Mouse (Mus musculus) forebrain, embryonic 14.5 days (tissue): ENCODE measurements at regions not wholly inside any gene's neighbourhood (a gene's known extent, or its start where the extent isn't known, plus 50 kb on each side); places are given as distances from the start of the nearest gene placed in this dataset.

ENCODE experiments used
- ATAC-seq: fragments of 200-750 bp; cut with Nextera tagmentation; 2 replicates; pipeline ENCODE4 v1.8.0; 2017; ENCODE audit warnings: mild to moderate bottlenecking, moderate library complexity
- DNase-seq: peaks from one replicate; pipeline ENCODE4 v3.0.0-alpha.2; 2015; ENCODE audit warnings: low spot score
- H3K27ac ChIP-seq: fragments of 300-500 bp; sonication (generic); 2 replicates; pipeline ENCODE4 v1.5.1; 2014; ENCODE audit warnings: low read depth, mild to moderate bottlenecking, control low read depth, low read length, moderate library complexity
- H3K27me3 ChIP-seq: fragments of 300-500 bp; sonication (generic); replicated peaks from 2 replicates; pipeline ENCODE4 v1.6.1; 2014; ENCODE audit warnings: low read length, control low read depth, mixed read lengths; ENCODE audit not compliant: control insufficient read depth, insufficient read depth
- H3K36me3 ChIP-seq: fragments of 300-500 bp; sonication (generic); 2 replicates; pipeline ENCODE4 v1.6.1; 2014; ENCODE audit warnings: low read length, control low read depth; ENCODE audit not compliant: control insufficient read depth, insufficient read depth
- H3K4me1 ChIP-seq: fragments of 300-500 bp; sonication (generic); 2 replicates; pipeline ENCODE4 v1.6.1; 2014; ENCODE audit warnings: antibody characterized with exemption, low read length, control low read depth; ENCODE audit not compliant: control insufficient read depth, insufficient read depth
- H3K4me2 ChIP-seq: fragments of 300-500 bp; sonication (generic); 2 replicates; pipeline ENCODE4 v1.6.1; 2014; ENCODE audit warnings: mild to moderate bottlenecking, control low read depth, low read length
- H3K4me3 ChIP-seq: fragments of 300-500 bp; sonication (generic); 2 replicates; pipeline ENCODE4 v1.5.1; 2014; ENCODE audit warnings: low read depth, low read length, control low read depth
- H3K9ac ChIP-seq: fragments of 300-500 bp; sonication (generic); 2 replicates; pipeline ENCODE4 v1.6.1; 2014; ENCODE audit warnings: mild to moderate bottlenecking, low read length, control low read depth, moderate library complexity
- H3K9me3 ChIP-seq: fragments of 300-500 bp; sonication (generic); replicated peaks from 2 replicates; pipeline ENCODE4 v1.6.1; 2016; ENCODE audit warnings: low read length, control low read depth, mixed read lengths; ENCODE audit not compliant: control insufficient read depth
- WGBS: fragments of 180-500 bp; shearing (Covaris S2); extraction: QIAGEN DNeasy Blood & Tissue Kit; methylation state at CpG from one replicate; pipeline ENCODE4 v1.1.7; 2014; 5-methylcytosine and 5-hydroxymethylcytosine counted together

- H3K4me3 ChIP-seq, result no peak overlapping the region
- ATAC-seq, result no peak
- H3K27me3 ChIP-seq, result no peaks in the 10 kb centered on the region
- WGBS, result 90% methylated on average over 7 of the region's 7 CpGs
- no peaks in the 10 kb centered on the region for H3K9me3 ChIP-seq
- DNase-seq, result no peak
- H3K9ac ChIP-seq, result no peak overlapping the region
- H3K4me1 ChIP-seq, result no peaks in the 10 kb centered on the region
- no peaks in the 10 kb centered on the region for H3K36me3 ChIP-seq
- H3K27ac ChIP-seq, result no peak overlapping the region
- H3K4me2 ChIP-seq, result no peak overlapping the region
Measured at GRCm38 (mm10) chr13:115178175-115178917, 76.6 kb upstream of the Itga1 start.

- H3K9me3 ChIP-seq, result no peaks in the 10 kb centered on the region
- no peak overlapping the region for H3K4me2 ChIP-seq
- no peak for DNase-seq
- no peak for ATAC-seq
- H3K4me1 ChIP-seq, result no peaks in the 10 kb centered on the region
- 80% methylated on average over 7 of the region's 7 CpGs for WGBS
- no peaks in the 10 kb centered on the region for H3K36me3 ChIP-seq
- H3K27ac ChIP-seq, result no peak overlapping the region
- H3K27me3 ChIP-seq, result no peaks in the 10 kb centered on the region
- no peak overlapping the region for H3K4me3 ChIP-seq
- no peak overlapping the region for H3K9ac ChIP-seq
Measured at GRCm38 (mm10) chr13:115171347-115172062, 69.7 kb upstream of the Itga1 start.

GRCm38 (mm10) chr13:115165981-115166380 lies 64.2 kb upstream of the Itga1 start:
- 90% methylated on average over 3 of the region's 3 CpGs for WGBS
- Histone ChIP-seq H3K9ac (no peak overlapping the region), H3K4me1 (no peaks in the 10 kb centered on the region), H3K9me3 (no peaks in the 10 kb centered on the region), H3K4me2 (no peak overlapping the region), H3K27me3 (no peaks in the 10 kb centered on the region), H3K27ac (no peak overlapping the region), H3K4me3 (no peak overlapping the region), H3K36me3 (no peaks in the 10 kb centered on the region)
- ATAC-seq, result no peak
- DNase-seq, result no peak

GRCm38 (mm10) chr13:115162689-115163413 lies 61.1 kb upstream of the Itga1 start:
- no peak for ATAC-seq

GRCm38 (mm10) chr13:115159386-115159785 lies 57.6 kb upstream of the Itga1 start:
- H3K36me3 ChIP-seq, result no peaks in the 10 kb centered on the region
- H3K9ac ChIP-seq, result no peak overlapping the region
- H3K4me3 ChIP-seq, result no peak overlapping the region
- WGBS, result 86% methylated on average over 4 of the region's 4 CpGs
- ATAC-seq (no peak), DNase-seq (no peak)
- H3K4me2 ChIP-seq, result no peak overlapping the region
- no peaks in the 10 kb centered on the region for H3K27me3 ChIP-seq
- H3K4me1 ChIP-seq, result no peaks in the 10 kb centered on the region
- H3K27ac ChIP-seq, result no peak overlapping the region
- H3K9me3 ChIP-seq, result no peaks in the 10 kb centered on the region

More at GRCm38 (mm10) chr13:115162689-115163413, 61.1 kb upstream of the Itga1 start:
- Histone ChIP-seq H3K27me3 (no peaks in the 10 kb centered on the region), H3K36me3 (no peaks in the 10 kb centered on the region), H3K4me2 (no peak overlapping the region), H3K4me3 (no peak overlapping the region), H3K9me3 (no peaks in the 10 kb centered on the region), H3K4me1 (no peaks in the 10 kb centered on the region), H3K27ac (no peak overlapping the region), H3K9ac (no peak overlapping the region)
- DNase-seq, result no peak
- 90% methylated on average over 4 of the region's 4 CpGs for WGBS
